Mouse (Mus musculus) bone marrow, adult 2 months (tissue): ENCODE measurements around the gene Ttll12.

ENCODE experiments used
- CTCF ChIP-seq: fragments of 200-500 bp; IDR thresholded peaks from 2 replicates; pipeline ENCODE4 v1.5.1; 2011; ENCODE audit warnings: low read length, control low read depth; ENCODE audit not compliant: control insufficient read depth, insufficient read depth
- POLR2A ChIP-seq: fragments of 200-500 bp; IDR thresholded peaks from 2 replicates; pipeline ENCODE4 v1.6.1; 2011; ENCODE audit warnings: low read depth, mild to moderate bottlenecking, control low read depth, low read length, borderline replicate concordance; ENCODE audit not compliant: control insufficient read depth

- TF ChIP-seq CTCF (no peak), POLR2A (no peak)
Measured at GRCm38 (mm10) chr15:83595364-83595711, 381 bp upstream of the Ttll12 start.
